Mouse (Mus musculus): Measurements from ENCODE around the gene Nkx2-3.
A peak's percentile ranks its signal among the peaks of the same experiment; 100 is the strongest.

Nkx2-3 gene

DNA sequence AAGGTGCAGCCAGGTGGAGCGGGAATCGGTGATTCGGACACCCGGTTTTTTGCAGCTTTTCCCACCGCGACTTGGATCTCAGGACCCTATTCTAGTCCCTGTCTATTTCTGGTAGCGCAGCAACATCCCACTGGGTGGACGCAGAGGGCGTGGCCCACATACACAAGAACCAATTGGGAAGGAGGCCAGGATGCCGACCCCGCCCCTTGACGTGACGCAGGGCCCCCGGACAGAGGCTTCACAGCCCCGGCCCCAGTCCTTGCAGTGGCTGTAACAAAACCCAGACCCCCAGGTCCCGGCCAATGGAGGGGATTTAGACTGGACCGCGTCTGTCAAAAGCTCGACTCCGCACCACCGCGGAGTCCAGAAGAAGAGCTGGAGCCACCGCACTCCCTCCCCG is at the start of gene Nkx2-3:
Gene Nkx2-3, plus strand, starts transcription at position 275 of the 400 bp plus-strand sequence.
- no peak for DNase-seq

DNA sequence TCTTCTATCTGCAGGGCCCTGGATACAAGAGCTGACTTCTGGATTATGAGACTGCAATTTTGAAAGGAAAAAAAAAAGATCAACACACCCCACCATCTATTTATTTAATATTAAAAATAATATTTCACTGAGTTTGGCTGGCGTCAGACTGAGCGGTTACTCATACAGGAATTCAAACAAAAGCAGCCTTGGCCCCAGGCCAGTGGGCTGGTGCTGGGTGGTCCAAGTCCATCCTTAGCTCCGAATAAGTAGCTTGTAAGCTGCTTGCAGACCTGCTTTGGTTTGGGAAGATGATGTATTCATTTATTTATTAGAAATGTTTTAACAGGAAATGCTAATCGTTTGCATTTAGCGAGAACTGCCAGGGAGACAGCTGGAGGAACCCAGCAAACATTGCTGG is 49.0 kb upstream of the Nkx2-3 start:
- no peak for DNase-seq

DNA sequence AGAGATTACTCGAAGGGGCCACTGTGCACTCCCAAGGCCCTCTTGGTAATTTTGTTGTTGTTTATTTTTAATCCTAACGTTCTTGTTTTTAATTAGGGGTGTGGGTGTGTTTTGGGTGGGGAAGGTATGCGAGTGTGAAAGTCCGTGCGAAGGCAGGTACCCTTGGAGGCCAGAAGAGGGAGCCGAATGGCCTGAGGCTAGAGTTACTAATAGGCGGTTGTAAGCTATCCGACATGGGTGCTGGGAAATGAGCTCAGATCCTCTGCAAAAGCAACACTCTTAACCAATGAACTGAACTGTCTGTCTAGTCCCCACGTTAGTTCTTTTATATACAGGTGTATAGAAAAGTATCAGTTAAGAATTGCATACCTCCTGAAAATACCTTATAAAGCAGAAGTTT is 43.8 kb upstream of the Nkx2-3 start:
- no peak for DNase-seq

DNA sequence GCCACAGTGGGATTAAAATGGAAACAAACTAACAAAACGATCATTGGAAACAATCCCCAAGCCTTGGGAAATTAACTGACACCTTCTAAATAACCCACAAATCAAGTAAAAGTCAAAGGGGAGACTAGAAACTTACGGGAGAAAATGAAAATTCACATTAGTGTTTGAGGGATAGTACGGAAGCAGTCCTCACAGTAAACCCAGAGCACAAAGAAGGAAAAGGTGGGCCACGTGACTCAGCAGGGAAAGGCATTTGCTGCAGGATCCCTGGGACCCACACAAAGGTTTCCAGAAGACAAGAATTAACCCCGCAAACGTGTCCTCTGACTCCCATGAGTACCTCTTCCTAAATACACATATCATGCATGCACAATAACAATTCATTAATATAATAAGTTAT is 43.0 kb upstream of the Nkx2-3 start:
- no peak for DNase-seq

DNA sequence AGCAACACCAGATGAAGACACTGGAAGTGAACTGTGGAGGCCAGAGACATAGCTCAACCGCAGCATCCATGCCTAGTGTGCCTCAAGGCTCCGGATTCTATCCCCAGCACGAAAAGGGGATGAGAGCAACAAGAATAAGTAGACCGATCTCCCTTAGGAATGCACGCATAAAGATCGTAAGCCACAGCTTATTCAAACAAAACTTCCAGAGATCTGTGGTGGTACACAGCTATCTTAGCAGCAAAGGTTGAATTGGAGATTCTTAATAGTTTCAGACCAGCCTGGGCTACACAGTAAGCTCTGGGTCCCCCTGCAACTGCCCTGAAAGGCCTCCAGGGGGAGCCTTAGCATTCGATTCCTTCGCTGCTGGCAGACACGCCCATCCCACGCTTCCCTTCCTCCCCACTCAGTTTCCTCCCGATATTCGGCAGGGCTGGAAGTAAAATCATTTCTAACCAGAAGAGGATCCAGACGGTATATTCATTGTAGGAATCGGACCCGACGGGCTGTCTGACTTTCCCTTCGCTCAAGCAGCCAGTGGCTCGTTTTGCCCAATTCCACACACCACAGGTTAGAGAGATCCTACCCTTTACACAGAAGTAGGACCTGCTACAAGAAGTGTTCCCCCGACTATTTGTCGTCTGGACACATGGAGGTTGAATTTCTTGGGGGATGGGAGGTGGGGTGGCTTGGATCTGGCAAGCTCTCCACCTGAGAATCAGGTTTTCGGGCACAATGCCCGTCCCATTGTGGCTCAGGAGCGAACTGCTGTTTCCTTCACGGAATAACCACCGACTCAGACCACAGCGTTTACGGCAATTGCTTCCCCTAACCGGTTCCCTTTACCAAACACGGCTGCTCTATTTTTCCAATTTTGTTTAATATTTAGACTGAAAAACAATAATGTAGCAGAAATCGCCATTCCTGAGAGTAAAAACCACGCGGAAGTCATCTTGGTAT is 41.0 kb upstream of the Nkx2-3 start:
- DNase-seq, result peak; percentile 84

DNA sequence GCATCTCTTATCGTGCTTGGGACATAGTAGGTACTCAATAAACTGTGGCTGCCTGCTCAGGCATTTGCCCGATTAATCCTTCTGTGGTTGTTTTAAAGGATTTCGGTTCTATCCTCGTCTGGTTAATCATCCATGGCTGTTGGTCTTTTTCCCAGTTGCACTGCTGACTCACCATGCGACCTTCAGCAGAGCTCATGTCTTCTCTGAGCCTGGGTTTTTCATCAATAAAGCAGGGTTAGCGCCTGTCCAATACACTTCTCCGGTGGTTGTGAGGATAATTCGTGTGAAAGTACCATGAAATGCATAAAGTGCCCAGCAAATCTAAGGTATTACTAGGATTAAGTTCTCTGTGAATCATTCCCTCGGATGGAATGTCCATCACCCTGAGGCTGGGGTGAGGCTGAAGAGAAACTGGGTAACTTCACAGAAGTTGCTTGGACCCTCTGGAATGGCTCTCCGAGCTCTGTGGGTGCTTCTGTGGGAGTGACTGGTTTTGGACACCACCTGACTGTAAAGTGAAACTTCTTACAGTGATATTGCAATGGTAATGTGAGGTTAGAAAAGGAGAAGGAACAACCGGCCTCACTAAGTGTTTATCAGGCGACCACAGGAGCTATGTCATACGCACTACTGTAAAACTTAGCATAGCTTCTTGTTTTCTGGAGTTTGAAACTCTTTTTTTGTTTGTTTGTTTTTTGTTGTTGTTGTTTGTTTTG is 32.9 kb upstream of the Nkx2-3 start:
- DNase-seq, result peak; percentile 91

DNA sequence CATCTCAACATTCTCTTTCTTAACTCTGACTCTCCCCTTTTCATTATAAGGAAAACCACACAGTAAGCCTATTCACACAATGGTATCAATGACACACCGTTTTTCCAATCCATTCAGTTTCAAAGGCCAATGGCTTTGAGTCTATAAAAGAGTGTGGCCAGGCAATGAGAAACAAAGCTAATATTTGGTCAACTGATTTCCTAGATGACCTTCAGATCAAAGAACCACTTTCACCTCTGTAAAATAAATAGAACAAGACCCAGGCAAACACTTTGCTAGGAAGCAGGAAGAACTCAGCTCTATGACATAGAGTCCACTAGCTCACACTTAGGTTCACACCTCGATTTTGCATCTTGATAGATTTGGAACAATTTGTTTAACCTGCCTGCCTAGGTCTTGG is 30.9 kb upstream of the Nkx2-3 start:
- no peak for DNase-seq

DNA sequence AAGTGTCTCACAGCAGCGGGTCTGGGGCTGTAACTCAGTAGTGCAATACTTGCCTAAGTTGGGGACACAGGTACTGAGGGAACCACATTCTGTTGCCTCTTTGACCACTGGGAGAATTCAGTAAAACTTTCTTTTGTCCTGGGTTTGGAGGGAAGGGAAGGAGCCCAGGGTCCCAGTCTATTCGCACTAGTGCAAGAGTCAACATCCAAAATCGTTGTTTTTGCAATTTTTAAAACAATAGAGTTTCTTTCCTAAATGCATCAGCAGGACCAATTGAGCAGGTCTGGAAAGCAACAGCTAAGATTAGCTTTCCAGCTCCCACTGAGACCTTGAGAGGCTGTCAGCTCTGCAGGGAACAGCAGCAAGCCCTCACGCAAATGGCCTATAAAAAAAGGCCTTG is 28.9 kb upstream of the Nkx2-3 start:
- DNase-seq, result no peak

DNA sequence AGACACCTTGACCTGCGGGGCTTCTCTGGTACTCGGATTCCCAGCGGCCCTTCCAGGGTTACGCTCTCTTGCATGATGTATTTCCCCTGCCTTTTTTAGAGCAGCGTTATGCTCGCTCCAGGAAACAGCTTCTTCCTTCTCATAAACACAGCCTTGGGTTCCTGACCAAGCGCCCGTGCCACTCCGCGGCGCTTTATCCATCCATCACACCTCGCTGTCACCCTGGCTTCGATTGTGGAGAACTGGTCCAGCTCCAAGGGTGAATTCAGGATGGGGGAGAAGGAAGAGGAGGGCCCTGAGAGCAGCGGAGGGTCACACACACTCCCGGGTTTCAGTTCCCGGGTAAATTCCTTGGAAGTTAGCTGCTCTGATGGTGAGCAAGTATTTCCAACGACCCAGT is 28.5 kb upstream of the Nkx2-3 start:
- no peak for DNase-seq

DNA sequence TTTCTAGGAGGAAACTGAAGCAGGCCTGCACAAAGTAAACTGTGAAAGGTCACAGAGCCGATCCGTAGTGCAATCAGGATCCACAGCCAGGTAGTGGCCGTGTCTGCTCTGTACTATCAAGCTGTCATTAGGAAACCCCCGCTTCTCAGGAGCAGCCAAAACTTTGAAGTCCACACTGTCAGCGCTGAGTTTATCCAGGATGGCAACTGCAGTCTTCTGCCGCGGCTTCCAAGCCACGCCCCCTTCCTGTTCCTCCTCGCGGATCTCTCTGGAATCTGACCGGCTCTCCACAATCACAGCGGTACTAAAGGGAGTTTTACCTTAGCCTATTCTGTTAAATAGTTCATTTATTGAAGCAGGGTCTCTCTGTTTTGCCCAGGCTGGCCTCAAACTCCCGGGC is 27.3 kb upstream of the Nkx2-3 start:
- DNase-seq, result peak; percentile 54

DNA sequence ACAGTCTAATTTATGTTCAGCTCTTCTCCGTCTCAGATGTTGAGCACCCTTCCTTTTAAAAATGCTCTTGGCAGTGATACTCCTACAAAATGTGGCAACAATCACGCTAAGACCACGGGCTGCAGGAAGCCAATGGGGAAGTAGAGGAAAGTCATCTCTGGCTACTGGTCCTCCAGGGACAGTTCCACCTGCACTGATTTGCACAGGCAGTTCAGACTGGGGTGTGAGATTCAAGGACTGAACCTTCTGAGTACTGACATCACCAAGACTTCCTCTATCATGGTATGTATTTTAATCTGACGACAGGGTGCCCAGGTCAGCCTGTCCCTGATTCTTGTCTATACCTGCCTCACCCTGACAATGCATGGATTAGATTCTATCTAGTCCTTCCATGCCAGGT is 20.1 kb upstream of the Nkx2-3 start:
- DNase-seq, result no peak

DNA sequence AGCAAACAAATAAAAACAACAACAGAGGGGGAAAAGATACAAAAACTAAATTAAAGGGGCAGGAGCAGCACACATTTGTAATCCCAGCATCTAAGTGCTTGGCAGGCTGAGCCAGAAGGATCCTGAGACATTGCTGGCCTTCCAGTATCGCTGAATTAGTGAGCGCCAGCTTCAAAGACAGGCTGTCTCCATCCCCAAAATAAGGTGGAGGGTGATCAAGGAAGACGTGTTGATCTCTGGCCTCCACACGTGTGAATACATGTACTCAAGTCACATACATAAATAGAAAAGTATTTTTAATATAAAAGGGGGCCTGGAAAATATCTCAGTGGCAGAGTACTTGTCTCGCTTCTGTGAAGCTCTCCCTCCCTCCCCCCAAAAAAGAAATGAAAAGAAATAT is 15.1 kb upstream of the Nkx2-3 start:
- DNase-seq, result no peak

DNA sequence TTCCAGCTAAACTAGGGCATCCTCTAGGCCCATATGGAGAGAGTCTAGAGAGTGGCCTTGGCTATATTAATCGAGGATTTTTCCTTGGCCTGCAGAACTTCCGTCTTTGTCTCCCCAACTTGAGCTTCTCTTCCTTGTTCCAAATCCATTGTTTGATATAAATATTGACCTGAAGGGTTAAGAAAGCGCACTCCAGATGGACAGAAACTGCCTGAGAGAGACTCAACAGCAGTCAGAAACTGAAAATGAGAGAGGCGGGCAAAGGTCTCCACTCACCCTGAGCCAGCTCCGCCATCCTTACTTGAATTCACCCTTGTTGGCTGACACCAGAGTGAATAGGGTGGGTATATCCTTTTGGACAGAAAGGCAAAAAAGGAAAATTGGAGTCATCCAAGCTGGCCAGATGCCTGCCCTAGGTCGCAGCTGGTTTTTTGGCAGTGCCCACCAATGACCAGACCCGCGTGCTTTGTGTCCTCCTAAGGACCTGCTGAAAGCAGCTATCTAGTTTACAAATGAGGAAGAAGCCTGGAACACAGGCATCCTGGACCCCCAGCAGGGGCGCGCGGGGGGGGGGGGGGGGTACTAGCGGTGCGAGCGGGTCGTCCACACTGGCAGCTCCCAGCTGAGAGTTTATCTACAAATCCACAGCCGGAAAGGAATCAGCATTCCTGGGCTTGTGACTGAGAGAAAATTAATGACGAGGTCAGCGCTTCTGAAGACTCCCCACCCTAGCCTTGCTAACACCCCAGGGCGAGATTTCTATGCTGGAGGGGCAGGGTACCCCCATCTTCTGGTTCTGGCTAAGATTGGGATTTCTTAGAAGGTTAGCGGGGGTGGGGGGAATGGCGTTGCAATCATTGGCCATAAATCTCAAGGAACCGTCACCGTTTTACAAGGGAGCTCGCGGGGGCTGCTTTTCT is 13.1 kb upstream of the Nkx2-3 start:
- DNase-seq, result no peak

DNA sequence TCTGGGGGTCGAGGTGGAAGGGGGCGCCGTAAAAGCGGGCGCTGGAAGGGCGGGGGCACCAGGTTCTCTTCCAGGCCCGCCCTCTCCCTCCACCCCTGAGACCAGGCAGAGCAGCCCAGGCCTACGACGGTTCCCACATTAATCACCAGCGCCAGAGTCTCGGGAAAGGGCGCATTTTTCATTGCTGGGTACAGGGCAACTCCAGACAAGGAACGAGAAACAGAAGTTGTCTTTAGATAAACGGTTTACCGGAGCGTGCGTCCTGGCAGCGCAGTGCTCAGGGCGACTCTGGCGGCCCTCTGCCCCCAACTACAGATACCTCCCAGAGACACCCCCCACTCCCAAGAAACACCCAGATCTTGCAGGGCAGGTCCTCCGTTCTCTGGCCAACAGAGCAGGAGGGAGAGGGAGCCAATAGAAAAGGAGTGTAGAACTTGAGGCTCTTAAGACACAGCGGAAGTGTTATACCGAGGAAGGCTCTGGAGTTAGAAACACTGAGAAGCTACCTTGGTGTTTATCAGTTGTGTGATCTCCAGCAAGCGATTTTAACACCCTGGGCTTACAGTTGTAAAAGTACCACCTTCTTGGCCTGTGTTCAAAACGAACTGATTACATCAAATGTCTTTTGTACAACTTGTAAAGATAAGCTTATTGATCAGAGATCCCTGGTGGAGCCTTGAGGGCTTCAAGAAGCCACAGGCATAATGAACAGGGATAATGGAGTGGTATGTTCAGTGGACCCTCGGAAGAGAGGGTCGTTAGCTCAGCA is 12.2 kb upstream of the Nkx2-3 start:
- DNase-seq, result no peak

DNA sequence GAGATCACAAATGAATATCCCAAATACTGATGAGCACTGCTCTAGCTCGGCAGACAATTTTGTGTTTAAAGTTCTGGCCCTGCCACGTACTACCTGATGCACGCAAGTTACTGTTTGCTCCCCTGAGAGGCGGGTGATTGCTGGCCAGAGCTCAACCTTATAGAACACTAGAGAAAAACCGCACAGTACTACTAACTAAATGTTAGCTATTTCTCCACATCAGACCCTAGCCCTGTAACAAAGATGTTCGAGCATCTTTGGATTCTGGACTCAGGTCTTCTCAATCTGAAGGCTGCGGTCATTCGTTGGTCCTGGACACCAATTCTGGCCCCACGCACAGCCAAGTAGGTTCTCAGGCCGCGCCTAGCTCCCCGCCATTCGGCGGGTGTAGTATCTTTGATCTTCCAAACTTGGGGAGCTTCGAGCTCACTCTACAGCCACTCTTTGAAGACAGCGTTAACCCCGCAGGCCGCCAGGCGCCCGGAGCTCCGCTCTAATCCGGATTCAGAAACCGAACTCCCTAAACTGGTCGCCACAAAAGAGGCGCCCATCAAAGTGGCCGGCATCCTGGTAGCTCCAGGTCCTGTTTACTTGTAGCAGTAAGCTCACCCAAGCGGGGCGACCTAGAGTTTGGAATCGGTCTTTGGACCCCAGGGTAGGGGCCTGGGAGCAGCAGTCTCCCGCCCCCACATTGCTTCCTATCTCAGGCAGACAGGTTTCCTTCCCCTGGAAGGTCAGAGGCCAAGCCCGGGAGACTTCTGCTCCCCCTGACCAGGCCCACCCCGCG is 11.4 kb upstream of the Nkx2-3 start:
- DNase-seq, result peak; percentile 71

DNA sequence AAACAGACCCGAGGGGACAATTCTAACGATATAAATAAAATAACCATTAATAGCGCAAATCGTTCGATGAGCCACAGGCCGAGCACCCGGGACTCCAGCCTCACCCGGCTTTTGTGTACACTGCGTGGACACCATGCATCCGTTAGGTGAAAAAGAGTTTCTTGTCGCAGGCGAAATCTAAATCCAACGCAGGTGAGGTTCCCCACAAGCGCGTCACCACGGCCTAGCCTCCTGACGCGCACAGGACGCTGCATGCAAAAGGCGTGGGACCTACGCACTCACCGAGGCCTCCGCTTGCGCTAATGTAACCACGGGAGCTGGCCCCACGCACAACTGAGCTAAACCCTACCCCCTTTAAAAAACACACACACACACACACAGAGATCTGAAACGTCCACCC is 10.7 kb upstream of the Nkx2-3 start:
- DNase-seq, result no peak

DNA sequence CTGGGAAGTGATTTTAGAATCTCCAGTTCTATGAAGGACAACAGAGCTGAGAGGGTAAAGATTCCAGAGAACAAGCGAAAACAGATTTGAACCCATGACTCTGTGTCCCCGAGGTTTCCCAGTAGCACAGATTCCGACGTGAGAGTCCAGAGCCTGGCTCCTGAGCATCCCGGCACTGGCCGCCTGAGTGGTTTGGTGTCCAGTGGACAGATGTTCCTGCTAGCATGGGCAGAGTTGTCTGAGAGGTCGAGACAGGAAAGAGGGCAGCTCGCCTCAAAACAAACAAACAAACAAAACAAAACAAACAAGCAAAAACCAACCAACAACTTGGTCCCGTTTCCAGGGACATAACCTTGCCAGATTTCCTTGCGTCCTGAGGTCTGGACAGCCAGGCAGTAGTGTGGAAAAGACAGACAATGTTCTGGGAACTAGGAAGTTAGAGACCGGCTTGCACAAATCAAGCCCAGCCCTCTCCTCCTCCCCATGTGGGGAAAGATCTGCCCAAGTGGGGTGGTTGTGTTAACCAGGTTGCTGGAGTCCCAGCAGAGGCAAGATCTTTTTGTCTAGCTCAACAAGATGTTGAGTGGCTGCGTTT is 10.0 kb upstream of the Nkx2-3 start:
- no peak for DNase-seq

DNA sequence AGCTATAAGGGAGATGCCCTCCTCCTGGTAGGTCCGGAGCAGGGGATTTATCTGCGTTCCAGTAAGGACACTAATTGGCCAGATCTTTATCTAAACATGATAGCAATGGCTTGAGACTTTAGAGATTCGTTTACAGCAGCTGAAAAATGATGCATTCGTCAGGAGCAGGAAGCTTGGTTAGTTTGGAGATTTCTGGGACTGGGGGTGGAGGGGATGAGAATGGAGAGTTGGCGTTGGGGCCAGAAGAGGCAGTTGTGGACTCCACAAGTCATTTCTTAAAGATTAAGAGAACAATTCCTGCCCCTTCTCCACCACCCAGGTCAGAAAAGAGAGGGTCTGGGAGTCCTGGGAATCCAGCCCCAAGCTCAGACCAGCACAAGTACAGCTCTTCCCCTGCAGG is 8.6 kb upstream of the Nkx2-3 start:
- DNase-seq, result no peak

DNA sequence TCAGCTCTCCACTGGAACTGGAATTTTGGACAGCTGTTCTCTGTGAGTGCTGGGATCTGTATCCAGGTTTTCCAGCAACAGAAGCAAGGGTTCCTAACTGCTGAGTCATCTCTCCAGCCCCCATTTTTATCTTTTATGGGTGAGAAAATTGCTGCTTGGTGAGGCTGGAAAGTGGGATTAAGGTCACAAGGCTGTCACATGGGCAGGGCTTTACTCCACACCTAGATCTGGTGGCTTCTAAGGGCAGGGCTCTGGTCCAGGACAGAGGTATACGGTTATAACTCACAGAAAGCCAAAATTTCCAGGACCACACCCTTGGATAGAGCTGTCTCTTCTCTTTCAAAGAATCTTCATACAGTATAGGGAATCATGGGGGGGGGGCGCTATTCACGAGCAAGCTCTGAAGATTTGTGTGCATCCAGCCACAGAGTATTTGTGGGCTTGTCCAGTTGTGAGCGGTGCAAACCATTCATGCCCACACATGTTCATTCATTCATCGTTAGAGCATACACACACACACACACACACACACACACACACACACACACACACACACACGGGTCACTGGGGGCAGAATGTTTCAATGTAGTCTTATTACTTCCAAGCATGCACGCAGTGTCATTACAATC is 7.5 kb upstream of the Nkx2-3 start:
- DNase-seq, result no peak

Measured in kidney, adult 9 months (tissue).